Comparison of ENCODE assay signal across 32 mouse cellular contexts in genomic region chr2:109273098-109273497, GRCm38 (mm10).
"Had no signal": no experiment of that assay in that cellular context is flagged by ENCODE, and none has a peak within 500 bp of the region (broad histone marks: within the 10 kb centered on the region; RNA-seq: fewer than 3 reads in every experiment).

No protein-coding gene starts in this region.

- H3K9ac ChIP-seq: heart, embryonic 12.5 days; heart, embryonic 13.5 days; heart, embryonic 15.5 days; hindbrain, embryonic 12.5 days; hindbrain, embryonic 13.5 days; hindbrain, embryonic 14.5 days; hindbrain, embryonic 15.5 days; intestine, embryonic 15.5 days; kidney, embryonic 15.5 days had no signal

- H3K27me3 ChIP-seq: heart, embryonic 12.5 days; heart, embryonic 13.5 days; heart, embryonic 15.5 days; hindbrain, embryonic 12.5 days; hindbrain, embryonic 13.5 days; hindbrain, embryonic 15.5 days; intestine, embryonic 15.5 days; kidney, embryonic 15.5 days had no signal

- H3K36me3 ChIP-seq: heart, embryonic 10.5 days; heart, embryonic 12.5 days; heart, embryonic 13.5 days; heart, embryonic 15.5 days; hindbrain, embryonic 10.5 days; hindbrain, embryonic 12.5 days; hindbrain, embryonic 13.5 days; hindbrain, embryonic 15.5 days; intestine, embryonic 15.5 days; kidney, embryonic 15.5 days had no signal

- H3K4me3 ChIP-seq: heart, embryonic 10.5 days; heart, embryonic 12.5 days; heart, embryonic 13.5 days; heart, embryonic 15.5 days; hindbrain, embryonic 10.5 days; hindbrain, embryonic 12.5 days; hindbrain, embryonic 13.5 days; hindbrain, embryonic 15.5 days; intestine, embryonic 15.5 days; kidney, embryonic 15.5 days; layer of hippocampus, adult 2 months; left cerebral cortex, adult 2 months had no signal

- H3K9me3 ChIP-seq: heart, embryonic 10.5 days; heart, embryonic 12.5 days; heart, embryonic 13.5 days; heart, embryonic 15.5 days; hindbrain, embryonic 10.5 days; hindbrain, embryonic 12.5 days; hindbrain, embryonic 13.5 days; hindbrain, embryonic 15.5 days; intestine, embryonic 15.5 days; kidney, embryonic 15.5 days had no signal

- DNase-seq: heart, postnatal 10 days; heart, postnatal 14 days; heart, postnatal 36 days; heart, postnatal 4 days; kidney, adult 11 months; kidney, adult 18-20 months; kidney, adult 2 months; kidney, adult 8-10 months; kidney, adult 9 months; kidney, postnatal 10 days; kidney, postnatal 14 days; kidney, postnatal 25 days; kidney, postnatal 36 days; kidney, postnatal 4 days; layer of hippocampus, adult 9-11 months; layer of hippocampus, postnatal 36 days had no signal

- H3K4me1 ChIP-seq: heart, embryonic 10.5 days; heart, embryonic 12.5 days; intestine, embryonic 15.5 days had no signal

- H3K4me2 ChIP-seq: heart, embryonic 11.5 days; heart, embryonic 12.5 days; heart, embryonic 13.5 days; heart, embryonic 15.5 days; hindbrain, embryonic 12.5 days; hindbrain, embryonic 13.5 days; hindbrain, embryonic 14.5 days; hindbrain, embryonic 15.5 days; intestine, embryonic 15.5 days; kidney, embryonic 15.5 days had no signal

- H3K27ac ChIP-seq: heart, embryonic 10.5 days; heart, embryonic 13.5 days; heart, embryonic 15.5 days; hindbrain, embryonic 10.5 days; hindbrain, embryonic 12.5 days; hindbrain, embryonic 13.5 days; hindbrain, embryonic 14.5 days; hindbrain, embryonic 15.5 days; hindbrain, postnatal 0 days; intestine, embryonic 15.5 days; kidney, embryonic 15.5 days; kidney, postnatal 0 days; layer of hippocampus, adult 2 months; left cerebral cortex, adult 2 months had no signal
